Mouse (Mus musculus): Measurements from ENCODE around the gene Zbtb2. TPM values are rescaled to one million over a fixed set of nuclear protein-coding genes. Genes with fewer than 3 reads are reported as not detected.

The Zbtb2 gene
- total and polyA plus RNA-seq, 3 experiments = 8.6 to 12.7 TPM; not detected in 1

- Histone ChIP-seq H3K9ac (ENCODE audit: control insufficient read depth, low read depth, low read length, poor library complexity, severe bottlenecking) (peak overlapping the region; percentile 72), H3K4me3 (ENCODE audit: control insufficient read depth in 1 of 2, insufficient read depth in 1 of 2, low read depth in 2 of 2, low read length in 2 of 2) (peak overlapping the region; percentile 43 to 52; a peak in 3 of 4 replicates)
- TF ChIP-seq MAFK (IDR thresholded peaks at IDR 0.05; ENCODE audit: borderline replicate concordance, low read depth, low read length) = no peak
- TF ChIP-seq RAD21 (IDR thresholded peaks at IDR 0.05; ENCODE audit: low read depth, low read length) = peak; percentile 71
- peak; percentile 65 to 98 (median 93); a peak in 5 of 6 replicates for TF ChIP-seq CTCF (IDR thresholded peaks at IDR 0.05 in 2 of 3, conservative IDR thresholded peaks at IDR 0.05 in 1 of 3; ENCODE audit: control insufficient read depth in 1 of 3, insufficient read depth in 1 of 3, low read depth in 2 of 3, low read length in 3 of 3, poor library complexity in 1 of 3, severe bottlenecking in 1 of 3)
- no peak for TF ChIP-seq ELF1 (IDR thresholded peaks at IDR 0.05; ENCODE audit: low read depth, low read length)
- no peak for TF ChIP-seq USF2 (IDR thresholded peaks at IDR 0.05; ENCODE audit: borderline replicate concordance in 1 of 2, insufficient read depth in 1 of 2, low read depth in 1 of 2, low read length in 2 of 2)
- no peak for TF ChIP-seq BHLHE40 (IDR thresholded peaks at IDR 0.05; ENCODE audit: borderline replicate concordance, low read depth, low read length)
- peak; percentile 59; the same call in 1 of the 2 replicates for TF ChIP-seq UBTF (IDR thresholded peaks at IDR 0.05; ENCODE audit: borderline replicate concordance, insufficient read depth, low read depth, low read length)
- TF ChIP-seq NRF1 (IDR thresholded peaks at IDR 0.05; ENCODE audit: insufficient read depth, low read depth, low read length, poor library complexity, severe bottlenecking) = no peak
- TF ChIP-seq ETS1 (IDR thresholded peaks at IDR 0.05; ENCODE audit: low read depth, low read length) = no peak
- no peak for TF ChIP-seq GATA1 (IDR thresholded peaks at IDR 0.05; ENCODE audit: low read depth, low read length)
- no peak for TF ChIP-seq EP300 (IDR thresholded peaks at IDR 0.05; ENCODE audit: low read depth in 1 of 2, low read length in 2 of 2)
- TF ChIP-seq USF1 (IDR thresholded peaks at IDR 0.05; ENCODE audit: low read depth, low read length) = no peak
- no peak for TF ChIP-seq MAX (IDR thresholded peaks at IDR 0.05; ENCODE audit: low read length)
- no peak for TF ChIP-seq MAZ (IDR thresholded peaks at IDR 0.05; ENCODE audit: low read depth, low read length)
- no peak for TF ChIP-seq SIN3A (IDR thresholded peaks at IDR 0.05; ENCODE audit: low read length)
- no peak for TF ChIP-seq CHD2 (IDR thresholded peaks at IDR 0.05; ENCODE audit: low read length)
- TF ChIP-seq MXI1 (IDR thresholded peaks at IDR 0.05; ENCODE audit: low read depth, low read length) = no peak
- TF ChIP-seq MYB (IDR thresholded peaks at IDR 0.05; ENCODE audit: low read depth, low read length) = no peak
- no peak for TF ChIP-seq HCFC1 (IDR thresholded peaks at IDR 0.05; ENCODE audit: low read depth, low read length)
- TF ChIP-seq JUND (IDR thresholded peaks at IDR 0.05; ENCODE audit: low read depth, low read length) = no peak
- TF ChIP-seq GABPA (IDR thresholded peaks at IDR 0.05; ENCODE audit: low read depth, low read length) = no peak
- TF ChIP-seq MYC (IDR thresholded peaks at IDR 0.05; ENCODE audit: low read depth, low read length) = no peak
- TF ChIP-seq TBP (IDR thresholded peaks at IDR 0.05; ENCODE audit: low read depth, low read length) = peak; percentile 38; the same call in 1 of the 2 replicates
- TF ChIP-seq RCOR1 (IDR thresholded peaks at IDR 0.05; ENCODE audit: low read depth, low read length) = no peak
- TF ChIP-seq POLR2A (IDR thresholded peaks at IDR 0.05; ENCODE audit: control insufficient read depth in 1 of 2, insufficient read depth in 1 of 2, low read depth in 1 of 2, low read length in 2 of 2, poor library complexity in 1 of 2) = no peak; a peak in 1 of 4 replicates
- no peak for TF ChIP-seq POLR2AphosphoS5 (IDR thresholded peaks at IDR 0.05; ENCODE audit: borderline replicate concordance, low read depth, low read length)
- no peak for TF ChIP-seq TCF12 (IDR thresholded peaks at IDR 0.05; ENCODE audit: low read depth, low read length)
- no peak for TF ChIP-seq KAT2A (conservative IDR thresholded peaks at IDR 0.05; ENCODE audit: low read depth, low read length)
- no peak for TF ChIP-seq ZNF384 (IDR thresholded peaks at IDR 0.05; ENCODE audit: low read depth, low read length)
- TF ChIP-seq SMC3 (IDR thresholded peaks at IDR 0.05; ENCODE audit: low read depth, low read length) = peak; percentile 85
- no peak for TF ChIP-seq ZKSCAN1 (IDR thresholded peaks at IDR 0.05; ENCODE audit: low read depth, low read length)
- TF ChIP-seq NELFE (IDR thresholded peaks at IDR 0.05; ENCODE audit: low read depth, low read length) = no peak
- TF ChIP-seq CHD1 (IDR thresholded peaks at IDR 0.05; ENCODE audit: low read depth, low read length) = no peak
- no peak for TF ChIP-seq TAL1 (IDR thresholded peaks at IDR 0.05; ENCODE audit: low read length)
- no peak for TF ChIP-seq MEF2A (IDR thresholded peaks at IDR 0.05; ENCODE audit: extremely low read depth, insufficient replicate concordance, low read depth, low read length, poor library complexity, severe bottlenecking)
- TF ChIP-seq POLR2AphosphoS2 (IDR thresholded peaks at IDR 0.05; ENCODE audit: low read length) = no peak
- peak; percentile 51 for TF ChIP-seq ZC3H11A (IDR thresholded peaks at IDR 0.05; ENCODE audit: low read depth, low read length)
Observed at GRCm38 (mm10) chr10:4346489-4347135, 41.3 kb downstream of the Zbtb2 start.

More at GRCm38 (mm10) chr10:4346489-4347135, 41.3 kb downstream of the Zbtb2 start:
- Histone ChIP-seq H3K79me2 (ENCODE audit: control insufficient read depth, insufficient read depth, low read length, poor library complexity) (no peaks in the 10 kb centered on the region), H3K4me1 (ENCODE audit: control insufficient read depth in 1 of 2, insufficient read depth in 2 of 2, low read length in 2 of 2) (no peaks in the 10 kb centered on the region), H3K36me3 (ENCODE audit: control insufficient read depth in 1 of 2, insufficient read depth in 2 of 2, low read length in 2 of 2) (peaks cover 0 to 3% of the 10 kb centered on the region in 2 experiments; a peak in 1 of 4 replicates), H3K27me3 (ENCODE audit: control insufficient read depth in 1 of 2, insufficient read depth in 2 of 2, low read length in 2 of 2) (no peaks in the 10 kb centered on the region), H3K27ac (ENCODE audit: control insufficient read depth, low read depth, low read length) (no peak overlapping the region), H3K9me3 (replicated peaks; ENCODE audit: insufficient read depth, low read length) (no peaks in the 10 kb centered on the region)
- peak; percentile 92 for DNase-seq (ENCODE audit: low read depth, low spot score)

All from MEL (cell line).